Mouse (Mus musculus): ENCODE results near the gene Dpagt1. TPM values are rescaled to one million over a fixed set of nuclear protein-coding genes. Genes with fewer than 3 reads are reported as not detected.
A peak's percentile ranks its signal among the peaks of the same experiment; 100 is the strongest.
"Not testable (repeated sequence)": the region's sequence is repeated elsewhere in the genome, so short reads cannot be mapped to it uniquely, and the experiment has no call there.

Dpagt1 gene
- polyA plus RNA-seq, 1 experiment from 2014 or later, result 40.2 TPM

DNA sequence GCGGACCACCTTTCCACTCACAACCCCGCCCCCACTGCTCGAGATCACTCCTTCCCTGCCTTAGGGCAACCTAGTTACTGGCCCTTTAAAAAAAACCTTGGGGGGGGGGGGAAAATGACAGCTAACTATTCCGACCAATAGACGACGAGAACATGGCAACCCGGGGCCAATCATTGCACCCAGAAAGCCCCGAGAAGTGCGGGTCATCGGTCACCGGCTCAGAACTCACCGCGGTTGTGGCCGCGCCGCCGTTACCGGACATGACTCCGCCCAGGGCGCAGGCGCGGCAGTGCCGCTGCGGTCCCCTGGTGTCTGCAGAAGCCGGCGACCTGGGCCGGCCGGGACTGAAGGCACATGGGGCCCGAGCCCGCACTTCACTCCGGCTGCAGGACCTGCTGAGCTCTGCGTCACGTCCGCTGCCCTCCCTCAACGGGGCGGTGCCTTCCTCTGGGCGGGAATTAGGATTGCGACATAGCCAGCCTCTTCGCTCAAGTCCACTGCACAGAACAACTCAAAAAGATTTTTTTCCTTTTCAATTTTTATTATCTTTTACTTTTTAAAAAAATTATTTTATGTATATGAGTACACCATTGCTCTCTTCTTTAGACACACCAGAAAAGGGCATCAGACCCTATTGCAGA lies 18.1 kb downstream of the Dpagt1 start, which contains the start of gene Hmbs:
Hmbs (minus strand) TSS at position 448 of the 641 bp plus-strand sequence.
- Histone ChIP-seq H3K4me3 (peak within 1 kb of the TSS; percentile 77), H3K4me2 (replicated peaks) (peak within 1 kb of the TSS; percentile 69), H3K36me3 (peaks cover 55% of the 10 kb centered on the region), H3K4me1 (peaks cover 6% of the 10 kb centered on the region), H3K9ac (peak within 1 kb of the TSS; percentile 84), H3K9me3 (no peaks in the 10 kb centered on the region), H3K27ac (peak within 1 kb of the TSS; percentile 95), H3K27me3 (no peaks in the 10 kb centered on the region)
- WGBS, result 0% methylated on average over 39 of the region's 39 CpGs
- ATAC-seq (ENCODE audit: low FRiP score, low read depth), result peak; percentile 96

- Histone ChIP-seq H3K36me3 (peaks cover 59% of the 10 kb centered on the region), H3K27me3 (no peaks in the 10 kb centered on the region), H3K4me2 (replicated peaks) (no peak overlapping the region), H3K9me3 (no peaks in the 10 kb centered on the region), H3K4me3 (no peak overlapping the region), H3K9ac (no peak overlapping the region), H3K27ac (no peak overlapping the region), H3K4me1 (peaks cover 6% of the 10 kb centered on the region)
- ATAC-seq (ENCODE audit: low FRiP score, low read depth), result no peak
- 87% methylated on average over 6 of the region's 6 CpGs for WGBS
Observed at GRCm38 (mm10) chr9:44345570-44346433, 20.0 kb downstream of the Dpagt1 start.

DNA sequence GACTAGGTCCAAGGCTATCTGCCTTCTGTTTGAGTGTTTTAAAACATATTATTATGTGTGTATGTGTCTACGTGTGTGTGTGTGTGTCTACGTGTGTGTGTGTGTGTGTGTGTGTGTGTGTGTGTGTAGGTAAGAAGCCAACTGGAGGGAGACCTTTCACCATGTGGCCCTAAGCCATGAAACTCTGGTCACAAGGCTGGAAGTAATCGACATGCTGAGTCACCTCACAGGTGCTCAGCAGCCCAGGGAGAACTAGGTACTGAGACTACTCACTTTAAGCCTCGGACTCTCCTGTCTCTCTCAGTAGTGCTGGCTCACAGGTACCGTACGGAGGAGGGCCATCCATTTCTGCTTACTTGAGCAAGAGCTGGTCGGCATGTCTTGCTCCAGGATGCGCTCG lies 21.3 kb downstream of the Dpagt1 start:
- H3K9ac ChIP-seq, result no peak overlapping the region
- H3K27ac ChIP-seq, result no peak overlapping the region
- WGBS, result 93% methylated on average over 9 of the region's 9 CpGs
- peaks cover 64% of the 10 kb centered on the region for H3K36me3 ChIP-seq
- ATAC-seq (ENCODE audit: low FRiP score, low read depth), result no peak
- peaks cover 6% of the 10 kb centered on the region for H3K4me1 ChIP-seq
- H3K4me2 ChIP-seq (replicated peaks), result no peak overlapping the region
- H3K9me3 ChIP-seq, result no peaks in the 10 kb centered on the region
- H3K27me3 ChIP-seq, result no peaks in the 10 kb centered on the region
- H3K4me3 ChIP-seq, result no peak overlapping the region

DNA sequence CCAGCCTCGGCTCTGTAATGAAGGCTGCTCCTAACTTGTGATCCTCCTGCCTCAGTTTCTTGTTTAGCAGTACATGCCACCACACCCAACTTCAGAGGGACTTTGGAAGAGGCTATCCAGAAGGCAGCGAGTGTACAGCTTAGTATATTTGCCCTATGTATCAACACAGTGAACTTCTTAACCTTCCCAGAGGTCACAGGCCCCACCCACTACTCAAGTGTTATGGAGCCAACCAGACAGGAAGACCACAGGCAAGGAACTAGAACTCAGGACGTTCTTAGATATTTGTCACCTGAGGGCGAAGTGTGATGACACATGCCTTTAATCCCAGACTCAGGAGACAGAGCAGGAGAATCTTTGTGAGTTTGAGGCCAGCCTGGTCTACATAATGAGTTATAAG lies 21.8 kb downstream of the Dpagt1 start:
- Histone ChIP-seq H3K9ac (no peak overlapping the region), H3K27me3 (no peaks in the 10 kb centered on the region), H3K36me3 (peaks cover 69% of the 10 kb centered on the region), H3K4me3 (no peak overlapping the region), H3K4me1 (peaks cover 6% of the 10 kb centered on the region), H3K4me2 (replicated peaks) (no peak overlapping the region), H3K9me3 (no peaks in the 10 kb centered on the region), H3K27ac (no peak overlapping the region)
- WGBS, result 88% methylated on average over 4 of the region's 4 CpGs
- ATAC-seq (ENCODE audit: low FRiP score, low read depth), result no peak

DNA sequence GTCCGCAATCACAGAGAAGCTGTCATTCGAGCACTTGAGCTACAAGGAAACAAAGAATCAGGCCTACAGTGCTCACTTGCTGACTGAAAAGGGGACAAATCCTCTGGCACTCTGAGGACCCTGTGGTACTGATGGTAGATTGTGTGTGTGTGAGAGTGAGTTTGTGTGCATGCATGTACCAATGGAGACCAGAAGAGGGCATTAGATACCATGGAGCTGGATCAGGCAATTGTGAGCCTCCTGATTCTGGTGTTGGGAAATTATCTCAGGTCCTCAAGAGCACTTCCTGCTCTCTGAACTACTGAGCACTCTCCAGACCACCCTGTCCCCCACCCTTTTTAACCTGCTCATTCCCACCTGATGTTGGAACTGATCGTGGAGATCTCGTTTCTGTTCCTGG lies 22.7 kb downstream of the Dpagt1 start:
- Histone ChIP-seq H3K9me3 (no peaks in the 10 kb centered on the region), H3K4me1 (no peaks in the 10 kb centered on the region), H3K4me2 (replicated peaks) (no peak overlapping the region), H3K36me3 (peaks cover 78% of the 10 kb centered on the region), H3K4me3 (no peak overlapping the region), H3K27ac (no peak overlapping the region), H3K27me3 (no peaks in the 10 kb centered on the region), H3K9ac (no peak overlapping the region)
- ATAC-seq (ENCODE audit: low FRiP score, low read depth), result no peak
- 97% methylated on average over 4 of the region's 4 CpGs for WGBS

- H3K36me3 ChIP-seq, result peaks cover 98% of the 10 kb centered on the region
- no peak overlapping the region for H3K9ac ChIP-seq
- no peak overlapping the region for H3K27ac ChIP-seq
- no peak for ATAC-seq (ENCODE audit: low FRiP score, low read depth)
- no peaks in the 10 kb centered on the region for H3K27me3 ChIP-seq
- H3K4me2 ChIP-seq (replicated peaks), result no peak overlapping the region
- WGBS, result 96% methylated on average over 4 of the region's 4 CpGs
- no peaks in the 10 kb centered on the region for H3K4me1 ChIP-seq
- no peak overlapping the region for H3K4me3 ChIP-seq
- H3K9me3 ChIP-seq, result no peaks in the 10 kb centered on the region
Observed at GRCm38 (mm10) chr9:44351396-44351795, 25.6 kb downstream of the Dpagt1 start.

- no peaks in the 10 kb centered on the region for H3K9me3 ChIP-seq
- H3K4me2 ChIP-seq (replicated peaks), result no peak overlapping the region
- no peak overlapping the region for H3K9ac ChIP-seq
- 88% methylated on average over 10 of the region's 10 CpGs for WGBS
- no peak for ATAC-seq (ENCODE audit: low FRiP score, low read depth)
- peaks cover 98% of the 10 kb centered on the region for H3K36me3 ChIP-seq
- no peak overlapping the region for H3K4me3 ChIP-seq
- H3K27me3 ChIP-seq, result no peaks in the 10 kb centered on the region
- H3K4me1 ChIP-seq, result no peaks in the 10 kb centered on the region
- H3K27ac ChIP-seq, result no peak overlapping the region
Observed at GRCm38 (mm10) chr9:44352337-44352736, 26.5 kb downstream of the Dpagt1 start.

GRCm38 (mm10) chr9:44353142-44353541 lies 27.3 kb downstream of the Dpagt1 start:
- peaks cover 98% of the 10 kb centered on the region for H3K36me3 ChIP-seq
- H3K9ac ChIP-seq, result no peak overlapping the region
- no peaks in the 10 kb centered on the region for H3K9me3 ChIP-seq
- H3K4me1 ChIP-seq, result no peaks in the 10 kb centered on the region
- no peak overlapping the region for H3K27ac ChIP-seq
- no peaks in the 10 kb centered on the region for H3K27me3 ChIP-seq
- ATAC-seq (ENCODE audit: low FRiP score, low read depth), result no peak
- no peak overlapping the region for H3K4me2 ChIP-seq (replicated peaks)
- no peak overlapping the region for H3K4me3 ChIP-seq
- WGBS, result 97% methylated on average over 6 of the region's 6 CpGs

- Histone ChIP-seq H3K27me3 (no peaks in the 10 kb centered on the region), H3K27ac (no peak overlapping the region), H3K4me2 (replicated peaks) (no peak overlapping the region), H3K4me1 (peaks cover 8% of the 10 kb centered on the region), H3K9me3 (no peaks in the 10 kb centered on the region), H3K9ac (no peak overlapping the region), H3K36me3 (peaks cover 75% of the 10 kb centered on the region), H3K4me3 (no peak overlapping the region)
- no peak for ATAC-seq (ENCODE audit: low FRiP score, low read depth)
- 78% methylated on average over 4 of the region's 4 CpGs for WGBS
Observed at GRCm38 (mm10) chr9:44357207-44357606, 31.4 kb downstream of the Dpagt1 start.

DNA sequence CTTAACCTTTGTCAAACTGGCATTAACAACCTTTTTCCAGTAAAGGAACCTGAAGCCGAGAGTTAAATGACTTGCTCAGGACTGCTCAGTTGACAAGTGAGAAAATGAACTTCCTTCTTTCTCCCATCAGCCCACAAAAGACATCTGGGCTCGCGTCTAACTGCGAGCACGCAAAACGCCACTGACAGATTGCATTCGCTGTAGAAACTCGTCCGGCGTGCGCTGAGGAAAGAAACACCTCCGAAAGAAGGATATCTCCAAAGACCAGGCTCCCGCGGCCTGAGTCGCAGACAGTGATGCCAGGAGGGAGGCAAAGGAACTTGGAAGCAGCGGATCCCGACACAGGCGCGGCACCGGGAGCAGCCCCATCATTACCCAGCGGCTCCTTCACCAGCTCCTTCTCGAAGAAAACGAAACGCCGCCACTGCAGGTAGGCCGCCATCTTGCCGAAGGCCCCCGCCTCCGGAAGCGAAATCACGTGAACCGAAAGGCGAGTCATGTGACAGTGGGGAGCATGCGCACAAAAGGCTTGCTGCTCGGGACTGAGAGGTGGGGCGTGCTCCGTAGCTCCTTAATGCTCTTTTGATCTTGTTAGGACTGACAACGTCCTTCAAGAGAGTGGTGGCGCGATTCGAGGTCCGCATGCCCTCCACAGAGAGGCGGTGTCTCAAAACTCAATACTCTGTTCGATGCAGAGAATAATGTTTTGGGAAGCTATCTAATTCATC lies 35.5 kb downstream of the Dpagt1 start, which contains the start of gene Vps11:
Vps11 (minus strand) TSS at position 481 of the 728 bp plus-strand sequence.
- H3K27ac ChIP-seq, result 0 out of 2 replicates have a peak within 1 kb of the TSS, but pooled peaks have one; percentile 28
- peaks cover 8% of the 10 kb centered on the region for H3K4me1 ChIP-seq
- peak within 1 kb of the TSS; percentile 95 for H3K4me3 ChIP-seq
- peak; percentile 94 for ATAC-seq (ENCODE audit: low FRiP score, low read depth)
- H3K9ac ChIP-seq, result peak within 1 kb of the TSS; percentile 87
- peaks cover 34% of the 10 kb centered on the region for H3K36me3 ChIP-seq
- peak within 1 kb of the TSS; percentile 88 for H3K4me2 ChIP-seq (replicated peaks)
- no peaks in the 10 kb centered on the region for H3K9me3 ChIP-seq
- H3K27me3 ChIP-seq, result no peaks in the 10 kb centered on the region
- WGBS, result under 1% methylated on average over 44 of the region's 44 CpGs

GRCm38 (mm10) chr9:44361931-44362330 lies 36.1 kb downstream of the Dpagt1 start:
- H3K4me1 ChIP-seq, H3K9ac ChIP-seq, H3K9me3 ChIP-seq, H3K27me3 ChIP-seq: not testable (repeated sequence)
- Histone ChIP-seq H3K4me3 (peak overlapping the region; percentile 95), H3K4me2 (replicated peaks) (peak overlapping the region; percentile 88), H3K36me3 (peaks cover 28% of the 10 kb centered on the region), H3K27ac (0 out of 2 replicates have a peak overlapping the region, but pooled peaks have one; percentile 28)
- ATAC-seq (ENCODE audit: low FRiP score, low read depth), result peak; percentile 52; the same call in 1 of the 2 replicates
- 38% methylated on average over 4 of the region's 4 CpGs for WGBS

GRCm38 (mm10) chr9:44364480-44364879 lies 38.7 kb downstream of the Dpagt1 start:
- Histone ChIP-seq H3K4me1 (peaks cover 8% of the 10 kb centered on the region), H3K27ac (no peak overlapping the region), H3K9ac (no peak overlapping the region), H3K27me3 (no peaks in the 10 kb centered on the region), H3K4me2 (replicated peaks) (no peak overlapping the region), H3K4me3 (no peak overlapping the region), H3K9me3 (no peaks in the 10 kb centered on the region), H3K36me3 (peaks cover 5% of the 10 kb centered on the region)
- ATAC-seq (ENCODE audit: low FRiP score, low read depth), result no peak
- WGBS, result 61% methylated on average over 3 of the region's 3 CpGs
